Mouse (Mus musculus): ENCODE measurements at regions not wholly inside any gene's neighbourhood (a gene's known extent, or its start where the extent isn't known, plus 50 kb on each side); places are given as distances from the start of the nearest gene placed in this dataset.
A peak's percentile ranks its signal among the peaks of the same experiment; 100 is the strongest.

DNA sequence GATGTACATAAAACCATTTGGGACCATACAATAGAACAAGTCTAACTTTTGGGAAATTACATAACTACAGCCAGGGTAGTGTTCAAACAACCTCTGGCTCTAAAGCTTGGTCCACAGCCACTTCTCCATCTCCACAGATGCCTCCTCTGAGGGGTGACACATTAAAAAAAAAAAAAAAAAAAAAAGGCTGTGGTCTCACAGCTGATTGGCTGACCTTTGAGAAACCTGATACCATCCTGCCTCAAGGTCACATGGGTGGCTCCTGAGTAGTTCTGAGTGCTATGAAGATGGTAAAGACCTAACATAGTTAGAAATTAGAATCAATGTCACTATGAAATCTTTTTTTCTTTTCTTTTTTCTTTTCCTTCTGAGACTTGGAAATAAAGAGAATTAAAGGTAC lies 102.4 kb downstream of the Tmem182 start:
- no peak for DNase-seq (ENCODE audit: low read depth, low spot score)

GRCm38 (mm10) chr1:40913591-40913990 lies 108.2 kb downstream of the Tmem182 start:
- DNase-seq (ENCODE audit: low read depth, low spot score): no peak

DNA sequence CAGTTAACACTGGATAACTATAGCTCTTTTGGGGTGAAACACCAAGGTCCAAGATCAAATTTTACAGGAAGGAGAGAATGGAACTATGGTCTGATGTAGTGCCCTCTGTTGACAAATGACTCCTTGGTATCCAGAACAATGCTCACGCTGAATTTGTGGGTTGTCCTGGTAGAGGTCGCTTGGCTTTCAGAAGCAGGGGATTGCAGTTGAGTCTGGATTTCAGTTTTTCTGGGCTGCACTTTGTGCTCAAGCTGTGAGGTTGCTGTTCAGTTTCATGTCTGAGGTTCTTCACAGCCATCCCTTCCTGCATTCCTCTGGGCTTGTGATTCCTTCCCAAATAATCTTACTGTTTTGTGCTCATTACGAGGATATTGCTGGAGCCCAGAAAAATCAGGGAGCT lies 118.9 kb downstream of the Tmem182 start:
- DNase-seq (ENCODE audit: low read depth, low spot score): no peak

- DNase-seq (ENCODE audit: low read depth, low spot score): no peak
These were observed 119.4 kb downstream of the Tmem182 start for GRCm38 (mm10) chr1:40924780-40925179.

DNA sequence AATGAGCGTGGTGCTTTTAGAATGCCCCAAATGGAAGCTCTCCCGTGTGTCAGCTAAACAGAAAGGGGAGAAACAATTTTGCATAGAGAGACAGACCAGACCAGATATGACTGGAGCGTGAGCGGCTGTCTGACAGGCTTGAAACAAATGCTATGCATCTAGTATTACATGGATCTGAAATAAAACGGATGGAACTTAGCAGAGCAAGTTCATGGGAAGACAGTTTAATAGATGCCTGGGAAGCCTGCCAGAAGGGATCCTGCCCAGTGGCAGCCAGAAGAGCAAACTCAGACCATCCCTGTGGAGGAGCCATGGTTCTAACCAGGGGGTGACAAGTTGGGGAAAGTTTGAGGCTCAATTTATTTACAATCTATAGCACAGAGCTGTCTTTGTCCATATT lies 126.0 kb downstream of the Tmem182 start:
- DNase-seq (ENCODE audit: low read depth, low spot score): no peak

DNA sequence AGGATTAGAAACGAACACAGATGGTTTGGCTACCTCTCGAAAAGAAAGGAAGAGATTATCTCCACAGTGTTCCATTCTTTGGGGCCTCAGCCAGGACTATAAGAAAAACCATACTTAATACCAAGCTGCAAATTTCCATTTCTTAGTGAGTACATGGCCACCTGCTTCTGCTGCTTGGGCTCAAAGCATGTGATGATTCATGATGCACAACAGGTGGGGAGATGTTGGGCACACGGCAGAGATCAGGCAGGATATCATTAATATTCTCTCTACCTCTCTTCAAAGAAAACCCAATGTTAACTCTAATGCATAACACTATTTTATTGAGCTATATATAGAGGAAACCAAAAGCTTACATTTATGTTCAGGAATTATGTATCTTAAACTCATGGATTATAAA lies 131.3 kb downstream of the Tmem182 start:
- DNase-seq (ENCODE audit: low read depth, low spot score): no peak

GRCm38 (mm10) chr1:40942751-40943150 lies 137.3 kb downstream of the Tmem182 start:
- no peak for DNase-seq (ENCODE audit: low read depth, low spot score)

DNA sequence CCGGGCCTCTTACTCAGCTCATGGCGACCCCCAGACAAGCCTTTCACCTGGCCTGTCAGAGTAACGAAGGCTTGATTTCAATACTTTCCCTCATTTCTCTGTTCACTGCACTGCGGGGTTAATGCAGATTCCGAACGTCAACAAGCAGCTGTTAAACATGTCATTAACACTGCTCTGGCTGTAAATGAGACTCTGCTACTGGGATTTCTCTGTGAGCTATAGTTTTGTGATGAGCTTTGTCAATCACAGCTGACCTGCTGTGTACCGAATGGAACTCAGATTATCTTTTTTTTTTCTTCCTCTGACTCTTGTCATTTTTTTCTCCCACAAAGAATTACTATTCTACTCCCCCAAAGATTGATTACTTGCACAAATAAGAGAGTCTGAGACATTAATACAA lies 137.8 kb downstream of the Tmem182 start:
- no peak for DNase-seq (ENCODE audit: low read depth, low spot score)

GRCm38 (mm10) chr1:40950641-40951040 lies 145.2 kb downstream of the Tmem182 start:
- no peak for DNase-seq (ENCODE audit: low read depth, low spot score)

GRCm38 (mm10) chr1:40954720-40955163 lies 149.3 kb downstream of the Tmem182 start:
- no peak for DNase-seq (ENCODE audit: low read depth, low spot score)

DNA sequence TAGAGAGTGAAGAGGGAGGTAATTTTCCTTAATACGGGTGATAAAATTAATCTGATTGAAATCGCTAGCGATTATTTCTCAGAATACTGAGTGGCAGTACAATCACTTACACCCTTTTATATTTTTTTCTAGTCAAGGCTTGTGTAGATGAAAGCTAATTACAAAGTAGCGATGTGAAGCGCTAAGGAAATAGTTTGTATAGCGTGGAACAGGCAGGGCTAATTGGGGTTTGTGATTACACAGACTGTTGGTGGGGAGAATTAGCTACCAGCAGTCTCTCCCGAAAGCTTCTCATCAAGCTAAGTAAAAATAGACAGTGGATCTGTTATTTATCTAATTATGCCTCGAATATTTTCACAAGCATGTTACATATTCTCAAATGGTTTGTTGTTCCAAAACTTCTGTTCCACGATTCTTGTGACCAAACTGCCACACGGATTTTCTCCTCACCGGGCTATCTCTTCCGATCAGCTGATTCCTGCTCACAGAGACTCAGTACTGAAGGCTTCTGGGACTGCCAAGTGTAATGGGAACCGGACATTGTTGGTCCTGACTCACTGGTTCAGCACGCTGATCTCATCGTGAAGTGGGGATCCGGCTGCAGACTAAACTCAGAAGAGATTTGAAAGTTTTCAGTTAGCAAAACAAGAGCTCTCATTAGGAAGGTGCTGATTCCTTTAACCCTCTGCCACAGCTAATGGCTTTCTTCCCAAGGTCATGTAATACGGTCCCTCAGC lies 162.5 kb downstream of the Tmem182 start:
- no peak for DNase-seq (ENCODE audit: low read depth, low spot score)

DNA sequence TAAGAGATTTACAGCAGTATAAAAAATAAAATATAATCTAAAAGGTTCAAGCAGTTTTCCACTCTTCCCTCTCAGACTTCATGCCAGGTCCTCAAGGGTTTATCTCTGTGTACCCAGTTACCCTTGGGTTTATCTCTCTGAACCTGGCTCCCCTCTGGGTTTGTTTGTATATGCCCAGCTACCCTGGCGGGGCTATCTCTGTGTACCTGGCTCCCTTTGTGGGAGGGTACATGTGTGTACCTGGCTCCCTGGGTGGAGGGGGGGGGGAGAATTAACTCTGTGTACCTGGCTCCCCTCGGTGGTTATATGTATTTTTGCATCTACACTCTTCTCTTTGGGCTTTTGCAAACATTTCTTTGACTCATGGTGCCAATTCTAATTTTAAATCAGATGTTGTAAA lies 178.4 kb downstream of the Tmem182 start:
- DNase-seq (ENCODE audit: low read depth, low spot score): no peak

- peak; percentile 59 for DNase-seq (ENCODE audit: low read depth, low spot score)
These were observed 187.9 kb downstream of the Tmem182 start for GRCm38 (mm10) chr1:40993327-40993726.

GRCm38 (mm10) chr1:41001154-41001949 lies 196.0 kb downstream of the Tmem182 start:
- peak; percentile 46 for DNase-seq (ENCODE audit: low read depth, low spot score)

- no peak for DNase-seq (ENCODE audit: low read depth, low spot score)
These were observed 196.6 kb downstream of the Tmem182 start for GRCm38 (mm10) chr1:41002006-41002405.

GRCm38 (mm10) chr1:41026943-41027342 lies 221.5 kb downstream of the Tmem182 start:
- no peak for DNase-seq (ENCODE audit: low read depth, low spot score)

DNA sequence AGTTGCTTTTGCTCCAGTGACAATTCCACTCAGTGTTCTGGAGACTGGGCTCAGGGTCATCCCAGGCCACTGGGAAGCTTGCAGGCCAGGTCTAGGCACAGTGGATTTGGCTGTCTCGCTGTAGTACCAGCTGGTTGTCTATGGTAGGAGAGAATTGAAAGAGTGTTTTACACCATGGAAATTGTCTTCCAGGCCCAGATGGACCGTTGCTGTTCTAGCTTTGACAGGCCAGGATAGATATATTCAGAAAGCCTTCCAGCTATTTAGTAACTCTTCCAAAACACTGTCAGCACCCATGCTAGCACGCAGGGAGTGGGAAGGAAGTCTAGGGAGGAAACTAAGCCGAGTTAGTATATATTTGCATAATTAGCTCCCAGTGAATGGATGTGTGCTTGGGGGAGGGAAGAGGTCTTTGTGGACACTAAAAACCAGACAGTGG lies 222.2 kb downstream of the Tmem182 start:
- no peak for DNase-seq (ENCODE audit: low read depth, low spot score)

DNA sequence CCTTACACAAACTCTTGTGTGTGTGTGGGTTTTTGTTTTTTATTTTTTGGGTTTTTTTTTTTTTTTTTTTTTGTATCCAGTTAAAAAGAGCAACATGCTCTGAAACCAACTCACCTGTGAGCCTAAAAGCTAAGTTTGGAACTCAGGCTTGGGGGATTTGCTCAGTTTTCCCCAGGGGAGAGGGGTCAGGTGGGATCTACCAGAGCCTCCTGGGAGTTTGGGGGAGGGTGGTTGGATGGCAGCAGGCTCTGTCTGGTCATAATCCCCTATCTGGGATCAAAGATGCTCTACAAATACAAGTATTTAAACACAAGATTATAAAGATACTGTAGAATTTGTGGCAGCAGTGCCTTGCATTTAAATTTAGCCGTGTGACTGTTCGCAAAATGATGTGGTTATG lies 222.6 kb downstream of the Tmem182 start:
- DNase-seq (ENCODE audit: low read depth, low spot score): no peak

GRCm38 (mm10) chr1:41035085-41035880 lies 229.9 kb downstream of the Tmem182 start:
- peak; percentile 11 for DNase-seq (ENCODE audit: low read depth, low spot score)

DNA sequence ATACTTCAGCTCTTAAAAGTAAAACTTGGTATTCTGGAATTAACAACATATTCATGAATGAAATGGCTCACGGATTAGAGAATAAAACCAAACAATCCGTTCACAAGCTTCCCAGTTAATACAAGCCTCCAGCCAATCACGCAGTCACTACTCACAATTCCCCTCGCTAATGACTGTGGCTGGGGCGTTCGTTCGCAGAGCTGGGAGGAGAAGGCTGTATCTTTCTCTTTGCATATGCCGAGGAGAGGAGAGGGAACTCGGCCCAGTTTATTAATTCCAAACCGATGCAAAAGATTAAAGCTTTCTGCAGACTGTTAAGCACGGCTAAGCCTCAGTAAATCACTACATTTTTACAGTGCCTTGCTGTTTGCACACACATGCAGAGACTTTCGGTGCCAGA lies 231.5 kb downstream of the Tmem182 start:
- DNase-seq (ENCODE audit: low read depth, low spot score): no peak

GRCm38 (mm10) chr1:41054426-41054955 lies 249.1 kb downstream of the Tmem182 start:
- DNase-seq (ENCODE audit: low read depth, low spot score): no peak

DNA sequence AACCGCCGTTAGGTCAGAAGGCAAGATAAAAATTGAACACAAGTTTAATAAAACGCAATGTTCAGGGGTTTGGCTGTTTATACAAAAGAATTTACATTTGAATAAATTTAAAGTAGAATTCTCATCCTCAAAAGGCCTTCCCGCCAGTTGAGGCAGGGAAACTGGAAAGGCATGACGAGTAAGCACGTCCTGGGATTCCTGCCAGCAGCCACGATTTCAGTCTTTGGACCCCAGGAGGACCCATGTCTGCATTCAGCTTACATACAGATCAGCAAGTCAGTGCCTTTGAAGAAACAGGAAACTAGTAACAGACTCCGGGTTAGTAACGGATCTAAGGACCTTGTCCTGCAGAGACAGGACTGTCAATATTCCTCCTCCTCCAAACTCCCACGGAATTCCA lies 250.4 kb downstream of the Tmem182 start:
- DNase-seq (ENCODE audit: low read depth, low spot score): peak; percentile 8

Data from 3T3-L1 (cell line).